Mouse (Mus musculus) forelimb bud, embryonic 11.5 days (tissue): Measurements from ENCODE around the gene Serp1.
A peak's percentile ranks its signal among the peaks of the same experiment; 100 is the strongest.

Experiments used
- DNase-seq: peaks from one replicate; pipeline ENCODE4 v3.0.0-alpha.2; 2012; ENCODE audit warnings: low read depth, low spot score

The Serp1 gene

DNA sequence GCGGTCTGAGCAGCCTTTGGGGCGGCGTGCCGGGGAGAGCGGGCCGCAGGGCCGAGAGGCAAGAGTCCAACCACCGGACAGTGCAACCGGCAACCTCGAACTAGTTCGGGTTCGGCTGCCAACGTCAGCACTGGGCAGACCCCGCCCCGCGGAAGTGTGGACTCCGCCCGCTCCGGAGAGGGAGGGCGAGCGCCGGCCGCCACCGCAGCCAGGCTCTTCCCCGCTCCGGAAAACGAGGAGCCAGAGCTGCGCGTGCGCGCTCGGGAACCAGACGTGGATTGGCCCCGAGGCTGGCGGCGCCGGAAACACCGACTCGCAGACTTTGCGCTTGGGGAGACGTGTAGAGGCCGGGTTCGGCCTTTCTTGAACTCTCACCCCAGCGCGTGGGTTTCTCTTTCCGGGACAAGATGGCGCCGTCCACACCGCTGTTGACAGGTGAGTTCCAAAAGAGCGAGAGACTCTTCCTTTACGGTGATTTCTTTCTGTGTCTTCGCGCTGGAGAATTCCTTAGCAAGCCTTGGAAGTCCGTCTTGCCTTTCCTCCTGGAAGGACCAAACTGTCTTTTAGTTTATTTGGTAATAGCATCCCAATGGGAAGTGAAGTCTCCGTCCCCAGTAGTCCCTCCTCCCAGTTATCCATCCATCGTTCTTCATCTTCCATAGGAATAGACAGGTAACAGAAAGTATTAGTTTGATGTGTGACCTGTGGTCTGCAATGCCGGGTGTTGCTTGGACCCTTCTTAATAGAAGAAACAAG is at the start of gene Serp1, which contains the start of gene Eif2a:
Gene Serp1, minus strand, starts transcription at position 241 of the 756 bp plus-strand sequence.
Gene Eif2a, plus strand, starts transcription at position 170 of the 756 bp plus-strand sequence.
- peak; percentile 97 for DNase-seq

DNA sequence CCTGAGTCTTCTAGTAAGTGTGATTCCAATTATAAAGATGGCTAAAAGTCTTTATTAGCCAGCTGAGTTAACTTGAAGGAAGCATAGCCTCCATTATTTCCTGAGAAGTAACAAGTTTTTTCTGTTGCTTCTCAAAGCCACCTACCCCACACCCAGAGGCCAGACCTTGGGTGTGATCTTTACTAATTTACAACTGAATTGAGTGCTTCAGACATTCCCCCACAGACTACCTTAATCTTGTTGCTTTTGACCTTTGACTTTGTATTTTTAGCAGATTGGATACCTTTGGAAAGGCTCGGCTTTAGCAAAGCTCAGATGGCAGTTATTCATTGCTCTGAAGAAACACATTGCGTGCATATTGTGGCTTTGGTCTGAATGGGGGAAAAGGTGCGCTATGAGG is 45.1 kb upstream of the Serp1 start:
- DNase-seq, result no peak

DNA sequence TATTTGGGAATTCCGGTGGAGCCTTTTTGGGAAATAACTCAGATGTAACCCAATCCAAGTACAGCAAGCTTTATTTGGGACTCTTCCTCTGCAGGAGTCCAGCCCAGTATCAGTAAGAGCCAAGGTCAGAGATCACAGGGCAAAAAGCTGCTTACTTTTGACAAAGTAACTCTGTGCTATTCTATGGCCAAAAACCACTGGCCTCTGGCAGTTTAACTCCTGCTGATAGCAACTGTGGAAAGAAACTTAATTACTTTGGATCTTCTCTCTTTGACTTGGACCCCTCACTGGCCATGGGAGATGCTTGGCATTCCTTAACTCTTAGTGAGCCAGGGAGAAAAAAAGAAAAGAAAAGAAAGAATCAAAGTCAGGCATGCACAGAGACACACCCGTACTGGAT is 35.7 kb upstream of the Serp1 start:
- no peak for DNase-seq

DNA sequence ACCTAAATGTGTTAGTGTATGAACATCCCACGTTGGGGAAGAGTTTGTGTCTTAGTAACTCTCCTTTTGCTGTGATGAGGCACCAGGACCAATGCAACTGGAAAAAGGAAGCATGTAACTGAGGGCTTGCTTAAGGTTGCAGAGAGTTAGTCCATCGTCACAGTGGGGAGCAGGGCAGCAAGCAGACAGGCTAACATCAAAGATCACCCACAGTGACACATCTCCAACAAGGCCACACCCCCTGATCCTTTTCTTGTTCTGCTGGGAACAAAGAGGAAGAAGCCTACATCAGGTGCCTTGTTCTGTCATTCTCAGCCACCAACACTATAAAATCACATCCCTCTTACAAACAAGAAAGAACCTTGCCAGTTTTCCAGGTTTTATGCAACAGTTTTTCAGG is 34.2 kb upstream of the Serp1 start:
- no peak for DNase-seq

DNA sequence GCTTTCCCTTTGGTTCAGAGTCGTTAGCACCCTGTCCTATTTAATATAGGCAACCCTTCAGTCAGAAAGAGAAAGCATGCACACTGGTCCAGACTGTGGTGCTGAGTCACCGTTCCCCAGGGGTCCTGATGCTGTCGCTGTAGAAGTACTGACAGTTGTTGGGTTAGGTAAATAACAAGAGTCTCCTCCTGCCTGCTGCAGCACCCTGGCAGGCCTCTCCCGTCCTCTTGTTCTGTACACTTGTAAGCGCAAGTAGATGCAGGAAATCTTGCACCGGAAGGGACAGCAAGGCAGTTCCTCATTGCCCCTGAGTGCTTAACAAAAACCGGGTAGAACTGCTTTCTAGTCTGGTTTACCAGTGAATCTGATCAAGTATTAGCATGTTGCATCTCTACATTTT is 31.0 kb upstream of the Serp1 start:
- no peak for DNase-seq

DNA sequence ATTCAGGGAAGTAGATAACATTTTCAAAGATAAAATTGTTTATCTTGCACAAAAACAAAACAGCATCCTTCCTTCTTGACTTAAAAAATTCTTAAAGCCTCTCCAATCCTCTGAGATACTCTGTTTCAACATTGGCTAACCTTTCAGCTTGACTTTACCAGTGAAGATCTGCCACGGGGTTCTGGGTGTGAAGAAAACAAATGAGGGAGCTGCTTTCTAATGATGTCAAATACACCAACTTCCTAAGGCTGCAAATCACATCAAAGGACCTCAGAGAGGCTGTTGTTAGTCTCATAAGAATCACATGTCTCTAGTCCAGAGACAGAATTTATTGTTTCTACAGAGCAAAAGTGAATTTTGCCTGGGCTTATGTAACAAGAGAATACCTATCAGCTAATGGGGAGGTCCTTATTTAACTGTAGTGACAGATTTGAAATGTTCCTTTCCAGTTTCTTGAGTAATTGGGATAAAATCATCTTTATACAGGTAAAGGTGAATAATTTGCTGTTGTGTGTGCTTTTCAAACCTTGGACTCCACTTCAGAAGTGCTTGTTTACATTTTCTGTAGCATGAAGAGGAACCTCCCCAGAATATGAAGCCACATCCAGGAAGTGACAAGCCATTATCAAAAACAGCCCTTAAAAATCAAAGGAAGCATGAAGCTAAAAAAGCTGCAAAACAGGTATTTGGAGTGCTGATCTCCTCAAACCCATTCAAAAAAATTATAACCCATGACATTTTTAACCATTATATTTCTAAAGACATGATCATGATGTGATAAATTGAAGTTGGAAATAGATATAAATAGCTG is 26.5 kb upstream of the Serp1 start:
- DNase-seq, result no peak

DNA sequence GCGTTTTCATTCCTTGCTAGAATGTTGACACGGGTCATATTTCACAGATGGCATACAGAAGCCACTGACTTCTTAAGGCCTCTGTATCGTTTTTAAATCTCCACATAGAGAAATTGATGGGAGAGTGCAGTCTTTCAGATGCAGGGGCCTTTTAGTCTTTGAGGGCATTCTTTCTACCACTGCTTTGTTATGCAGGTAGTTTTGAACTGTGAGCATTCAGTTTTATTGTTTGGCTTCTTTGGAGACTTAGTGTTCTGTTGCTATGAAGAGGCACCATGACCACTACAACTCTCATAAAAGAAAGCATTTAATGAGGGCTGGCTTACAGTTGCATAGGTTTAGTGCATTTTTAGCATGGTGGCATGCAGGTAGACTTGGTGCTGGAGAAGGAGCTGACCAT is 10.9 kb upstream of the Serp1 start:
- DNase-seq, result no peak

DNA sequence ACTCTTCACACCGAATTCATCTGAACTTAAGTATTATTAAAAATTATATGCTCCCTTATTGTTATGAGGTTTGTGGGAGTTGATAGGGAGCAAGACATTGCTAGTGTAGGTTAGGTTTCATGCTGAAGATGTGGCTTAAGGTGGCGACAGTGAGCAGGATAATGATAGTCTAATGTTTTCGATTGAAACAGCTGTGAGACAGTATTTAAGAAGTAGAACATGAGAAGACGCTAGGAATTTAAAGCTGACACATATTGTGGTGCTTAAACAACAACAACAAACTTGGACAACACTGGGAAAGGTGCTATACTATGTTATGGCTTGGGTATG is 681 bp upstream of the Serp1 start:
- no peak for DNase-seq

DNA sequence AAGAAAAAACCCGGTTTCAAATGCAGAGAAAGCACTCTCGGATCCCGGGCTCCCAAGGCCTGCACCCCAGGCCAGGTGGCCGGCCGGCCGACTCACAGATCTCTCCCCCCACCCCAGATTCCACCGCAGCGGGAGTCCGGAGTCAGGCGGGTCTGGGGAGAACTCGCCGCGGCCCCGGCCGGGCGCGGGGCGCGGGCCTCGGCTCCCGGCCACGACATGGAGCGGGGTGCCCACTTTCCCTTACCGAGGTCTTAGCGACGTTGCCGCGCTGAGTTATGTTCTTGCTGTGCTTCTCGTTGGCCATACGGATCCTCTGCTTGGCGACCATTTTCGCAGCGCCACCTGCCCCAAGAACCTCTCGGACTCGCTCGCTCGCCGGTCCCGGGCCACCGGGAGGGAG is 526 bp downstream of the Serp1 start:
- peak; percentile 12 for DNase-seq

DNA sequence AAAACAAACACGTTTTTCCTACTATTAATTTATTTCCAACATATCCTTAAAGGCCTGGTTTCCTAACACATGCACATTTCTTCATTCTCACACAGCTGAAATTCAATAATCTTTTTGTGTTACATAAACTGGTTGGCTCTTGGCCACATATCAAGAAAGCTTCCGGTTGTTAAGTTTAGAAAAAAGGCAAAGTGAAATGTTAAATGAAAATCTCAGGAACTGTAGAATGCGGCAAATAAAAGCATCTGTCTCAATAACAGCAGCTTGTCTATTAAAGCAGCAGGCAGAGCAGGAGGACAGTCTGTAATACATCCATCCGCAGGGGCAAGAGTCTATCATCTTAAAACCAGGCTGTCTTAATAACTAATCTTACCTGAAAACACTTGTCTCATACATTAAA is 1.4 kb downstream of the Serp1 start:
- DNase-seq, result no peak

DNA sequence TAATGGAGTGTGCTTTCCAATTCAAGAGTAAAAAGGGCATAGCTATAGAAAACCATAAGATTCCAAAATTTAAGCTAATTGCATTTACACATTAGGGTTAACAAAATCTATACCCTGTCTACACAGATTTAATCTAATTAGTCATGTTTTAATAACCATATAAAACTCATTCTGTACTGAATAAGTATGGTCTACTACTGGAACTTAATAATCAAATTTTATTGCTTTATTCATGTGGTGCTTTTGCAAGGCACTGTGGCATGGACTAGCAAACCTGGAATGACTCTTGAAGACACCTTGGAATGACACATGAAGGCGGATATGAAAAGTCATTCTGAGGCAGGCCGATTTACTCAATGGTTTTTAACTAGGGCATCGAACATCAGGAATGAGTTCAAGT is 2.3 kb downstream of the Serp1 start:
- DNase-seq, result no peak

DNA sequence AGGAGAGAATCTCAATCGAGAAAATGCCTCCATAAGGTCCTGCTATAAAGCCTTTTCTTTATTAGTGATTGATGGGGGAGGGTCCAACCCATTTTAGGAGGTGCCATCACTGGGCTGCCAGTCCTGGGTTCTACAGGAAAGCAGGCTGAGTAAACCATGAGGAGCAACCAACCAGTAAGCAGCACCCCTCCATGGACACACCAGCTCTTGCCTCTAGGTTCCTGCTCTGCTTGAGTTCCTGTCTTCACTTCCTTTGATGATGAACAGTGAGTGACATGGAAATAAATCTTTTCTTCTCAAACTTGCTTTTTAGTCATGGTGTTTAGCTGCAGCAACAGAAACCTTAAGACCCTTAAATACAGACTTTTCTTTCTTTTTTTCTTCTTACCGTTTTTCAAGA is 4.3 kb downstream of the Serp1 start:
- no peak for DNase-seq

DNA sequence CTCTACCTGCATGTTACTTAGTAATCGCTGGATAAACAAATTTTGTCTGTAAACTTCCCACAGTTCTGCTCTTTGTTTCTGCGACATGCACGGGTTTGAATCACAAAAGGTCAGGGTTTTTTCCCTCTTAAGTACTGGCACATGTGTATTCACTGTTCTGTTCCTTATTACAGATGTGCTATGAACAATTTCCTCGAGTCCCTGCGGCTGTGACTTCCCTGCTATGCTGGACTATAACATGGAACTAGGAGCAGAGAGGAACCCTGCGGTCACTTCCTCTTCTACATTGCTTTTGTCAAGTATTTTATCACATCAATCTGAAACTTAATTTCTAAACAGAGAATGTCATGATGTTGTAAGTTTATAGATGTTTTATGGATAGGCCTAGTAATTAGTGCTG is 5.4 kb downstream of the Serp1 start:
- DNase-seq, result no peak

DNA sequence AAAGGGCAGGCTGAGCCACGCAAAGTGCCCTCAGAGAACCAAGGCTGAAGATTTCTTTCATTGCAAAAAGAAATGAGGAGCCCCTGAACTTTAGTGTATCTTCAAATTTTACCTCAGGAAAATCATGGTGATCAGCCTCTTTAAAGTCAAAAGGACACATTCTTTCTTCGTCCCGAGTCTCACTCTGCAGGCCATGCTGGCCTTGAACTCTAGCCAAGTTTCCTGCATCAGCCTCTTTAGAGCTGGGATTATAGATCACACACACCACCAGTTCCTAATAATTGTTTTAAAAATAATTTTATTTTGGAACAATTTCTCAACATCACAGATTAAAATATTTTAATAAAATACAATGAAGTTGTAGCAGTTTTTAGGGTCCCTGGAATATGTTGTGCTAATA is 6.2 kb downstream of the Serp1 start:
- no peak for DNase-seq

DNA sequence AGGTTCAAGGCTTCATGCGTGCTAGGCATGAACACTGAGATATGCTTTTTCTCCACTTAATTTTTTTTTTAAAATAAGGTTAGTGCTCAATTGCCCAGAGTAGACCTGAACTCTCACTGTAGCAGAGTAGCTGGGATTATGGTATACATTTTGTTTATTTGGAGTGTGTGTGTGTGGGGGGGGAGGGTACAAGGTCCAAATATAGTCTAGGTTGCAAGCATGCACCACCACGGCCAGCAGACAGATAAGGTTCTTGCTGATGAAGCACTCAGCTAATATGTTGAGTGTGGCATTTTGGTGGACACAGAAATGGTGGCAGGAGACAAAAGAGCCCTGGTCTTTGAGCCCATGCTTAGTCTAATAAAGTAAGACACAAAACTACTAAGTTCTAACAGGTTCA is 6.7 kb downstream of the Serp1 start:
- DNase-seq, result no peak

DNA sequence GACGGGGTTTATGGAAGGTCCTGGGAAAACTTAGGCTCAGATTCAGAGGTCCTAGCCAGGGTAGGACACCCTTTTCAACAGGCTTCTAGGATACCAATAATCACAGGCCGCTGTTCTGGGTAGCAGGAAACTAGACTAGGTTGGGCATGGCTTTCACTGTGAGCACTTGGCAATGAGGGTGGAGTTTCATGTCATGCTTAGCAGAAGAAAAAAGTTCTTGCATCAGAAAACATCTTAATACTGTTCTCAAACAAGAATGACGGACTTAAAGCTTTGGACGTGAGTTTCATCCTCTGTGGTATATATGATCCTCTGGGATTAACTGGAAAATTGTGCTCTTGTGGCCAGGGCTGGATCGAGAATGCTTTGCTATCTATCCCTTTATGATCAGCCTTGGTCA is 7.9 kb downstream of the Serp1 start:
- no peak for DNase-seq

DNA sequence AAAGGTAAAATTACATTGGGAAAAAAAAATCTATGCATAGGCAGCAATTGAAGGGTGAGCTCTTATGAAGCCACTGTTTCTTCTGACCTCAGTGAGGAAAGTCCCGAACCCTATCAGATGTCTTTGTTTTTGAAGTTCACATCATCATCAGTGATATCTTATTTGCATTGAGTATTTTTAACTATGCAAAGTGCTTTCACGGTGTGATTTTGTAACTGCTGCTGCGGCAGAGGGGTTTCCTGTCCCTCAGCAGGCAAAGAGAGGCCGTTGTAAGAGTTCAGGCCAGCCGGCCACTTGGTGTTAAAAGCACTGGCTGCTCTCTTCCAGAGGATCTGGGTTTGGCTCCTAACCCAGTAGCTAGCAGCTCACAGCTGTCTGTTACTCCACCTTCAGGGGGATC is 8.4 kb downstream of the Serp1 start:
- DNase-seq, result no peak

DNA sequence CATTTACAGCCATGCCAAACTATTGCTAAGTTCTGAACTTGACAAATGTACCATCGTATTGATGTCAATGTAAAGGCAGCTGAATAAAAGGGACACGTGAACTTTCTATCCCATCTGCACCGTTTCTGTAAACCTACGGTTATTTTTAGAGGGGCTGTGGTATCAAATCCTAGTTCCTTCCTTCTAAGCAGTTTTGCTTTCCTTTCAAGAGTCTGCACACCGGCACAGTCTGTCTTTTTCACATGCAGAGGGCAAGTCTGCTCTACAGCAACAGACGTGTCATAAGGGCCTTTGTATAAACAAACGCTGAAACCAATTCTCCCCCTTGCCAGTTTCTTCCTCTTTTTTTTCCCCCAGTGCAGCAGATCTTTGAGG is 9.1 kb downstream of the Serp1 start:
- DNase-seq, result no peak

DNA sequence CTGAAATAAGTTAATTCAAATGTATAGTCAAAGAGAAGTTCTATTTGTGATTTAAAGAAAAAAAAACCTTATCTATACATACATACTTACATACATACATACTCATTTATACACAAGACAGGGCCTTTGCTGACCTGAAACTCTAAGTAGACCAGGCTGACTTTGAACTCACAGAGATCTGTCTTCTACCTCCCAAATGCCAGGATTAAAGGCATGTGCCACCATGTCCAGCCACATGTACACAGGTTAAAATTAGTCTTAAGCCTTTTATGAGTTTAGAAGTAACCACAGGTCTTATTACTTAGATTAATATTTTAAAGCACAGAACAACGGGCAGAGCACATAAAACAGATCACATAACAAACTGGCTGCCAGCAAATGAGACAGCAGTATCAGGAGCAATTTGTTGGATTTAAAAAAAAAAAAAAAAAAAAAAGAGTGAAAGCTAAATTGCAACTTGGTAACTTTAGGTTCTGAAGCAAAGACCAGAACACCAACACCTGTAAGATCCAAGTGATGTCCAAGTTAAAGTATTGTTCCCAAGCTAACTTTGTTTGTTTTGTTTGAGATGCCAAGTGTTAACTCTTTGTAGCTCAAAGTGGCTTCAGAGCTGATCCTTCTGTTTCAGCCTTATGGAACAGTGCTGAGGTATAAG is 9.6 kb downstream of the Serp1 start:
- DNase-seq, result no peak

DNA sequence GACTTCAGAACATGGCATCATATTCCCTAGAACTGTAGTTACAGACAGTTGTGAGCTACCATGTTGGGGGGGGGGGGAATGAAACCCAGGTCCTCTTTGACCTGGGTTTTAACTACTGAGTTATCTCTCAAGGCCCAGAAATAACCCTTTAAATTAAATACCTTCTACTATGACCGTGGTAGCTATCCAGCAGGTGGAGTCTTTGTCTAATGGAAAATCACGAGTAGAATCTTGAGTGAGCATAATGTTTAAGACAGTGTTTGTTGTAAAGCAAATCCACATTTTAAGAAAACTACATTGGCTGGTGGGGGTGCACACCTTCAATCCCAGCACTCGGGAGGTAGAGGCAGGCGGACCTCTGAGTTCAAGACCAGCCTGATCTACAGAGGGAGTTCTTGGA is 12.2 kb downstream of the Serp1 start:
- no peak for DNase-seq

DNA sequence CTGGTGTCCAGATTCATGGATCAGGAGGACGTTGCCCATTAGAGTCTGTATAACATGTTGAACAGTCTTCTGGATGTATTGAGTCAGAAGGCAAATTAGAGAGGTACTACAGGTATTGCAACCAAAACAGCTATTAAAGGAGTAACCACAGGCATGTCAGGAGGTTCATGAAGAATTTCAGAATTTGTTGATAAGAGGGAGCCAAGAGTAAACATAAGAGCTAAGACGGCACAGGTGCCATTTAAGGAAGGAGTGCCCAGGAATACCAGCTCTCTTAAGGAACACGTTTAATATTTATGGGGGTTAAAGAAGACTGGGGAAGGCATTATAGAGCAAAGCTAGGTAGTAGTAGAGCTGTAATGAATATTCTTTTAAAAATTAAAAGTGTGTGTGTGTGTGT is 13.0 kb downstream of the Serp1 start:
- DNase-seq, result no peak

DNA sequence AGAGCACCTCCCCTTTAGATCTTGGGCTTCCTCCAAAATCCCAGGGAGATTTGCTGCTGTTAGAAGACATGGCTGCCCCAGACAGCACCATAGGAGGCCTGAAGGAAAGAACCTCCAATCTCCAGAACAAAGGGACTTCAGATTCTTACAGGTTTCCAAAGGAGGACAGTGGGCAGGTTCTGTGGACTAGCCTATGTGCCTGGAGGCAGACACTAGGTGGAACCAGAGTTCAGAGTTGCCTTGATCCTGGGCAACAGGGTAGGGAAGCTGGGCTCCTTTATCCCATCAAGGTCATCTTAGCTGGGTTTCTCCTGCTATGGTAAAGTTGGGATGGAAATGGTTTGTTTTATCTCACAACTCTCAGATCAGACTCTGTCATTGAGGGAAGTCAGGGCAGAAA is 14.1 kb downstream of the Serp1 start:
- DNase-seq, result no peak
